In genomic region chr17:32183017-32183416, GRCm38 (mm10) we compare ENCODE assay signal across 16 mouse cellular contexts. TPM values are rescaled to one million over a fixed set of nuclear protein-coding genes. Genes with fewer than 3 reads are reported as not detected.
"Had no signal": no experiment of that assay in that cellular context is flagged by ENCODE, and none has a peak within 500 bp of the region (broad histone marks: within the 10 kb centered on the region; RNA-seq: fewer than 3 reads in every experiment).

No protein-coding gene starts in this region.

- H3K4me3 ChIP-seq: kidney, embryonic 15.5 days; limb, embryonic 15.5 days; liver, embryonic 13.5 days; lung, embryonic 15.5 days; midbrain, embryonic 13.5 days; myocyte; neural tube, embryonic 15.5 days had no signal

- H3K4me2 ChIP-seq: kidney, embryonic 15.5 days; limb, embryonic 15.5 days; liver, embryonic 13.5 days; lung, embryonic 15.5 days; midbrain, embryonic 13.5 days; neural tube, embryonic 15.5 days had no signal

- H3K27ac ChIP-seq: kidney, embryonic 15.5 days; limb, embryonic 15.5 days; liver, embryonic 13.5 days; lung, embryonic 15.5 days; midbrain, embryonic 13.5 days; neural tube, embryonic 15.5 days had no signal

- H3K9me3 ChIP-seq: kidney, embryonic 15.5 days; limb, embryonic 15.5 days; liver, embryonic 13.5 days; lung, embryonic 15.5 days; midbrain, embryonic 13.5 days; neural tube, embryonic 15.5 days had no signal

- H3K4me1 ChIP-seq: liver, embryonic 13.5 days had no signal

- DNase-seq: kidney, adult 2 months; kidney, postnatal 14 days; left cerebral cortex, postnatal 4 days; liver, embryonic 13.5 days; liver, postnatal 0 days; lung, postnatal 14 days; right cerebral cortex, postnatal 25 days; thymus, postnatal 4 days had no signal

- H3K27me3 ChIP-seq: lung, embryonic 15.5 days; neural tube, embryonic 15.5 days had no signal

- ATAC-seq: liver, postnatal 0 days; midbrain, embryonic 13.5 days had no signal

- H3K36me3 ChIP-seq: kidney, embryonic 15.5 days; limb, embryonic 15.5 days; liver, embryonic 13.5 days; lung, embryonic 15.5 days; midbrain, embryonic 13.5 days; neural tube, embryonic 15.5 days had no signal

- H3K9ac ChIP-seq: kidney, embryonic 15.5 days; limb, embryonic 15.5 days; liver, embryonic 13.5 days; liver, postnatal 0 days; lung, embryonic 15.5 days; midbrain, embryonic 13.5 days; neural tube, embryonic 15.5 days had no signal

RNA-seq across cellular contexts. Expression of gene Ephx3, which starts 6.3 kb away (rescaled TPM):
- total RNA-seq: megakaryocyte-erythroid progenitor cell, adult 5-6 weeks had no signal
- polyA plus RNA-seq: liver, embryonic 13.5 days; liver, postnatal 0 days; neural tube, embryonic 11.5 days had no signal

RNA-seq across cellular contexts. Expression of gene Notch3, which starts 16.4 kb away (rescaled TPM):
- total RNA-seq: megakaryocyte-erythroid progenitor cell, adult 5-6 weeks had no signal
